Mouse (Mus musculus) adrenal gland, adult 18-20 months (tissue): Measurements from ENCODE around the gene Hist1h4b. TPM values are rescaled to one million over a fixed set of nuclear protein-coding genes. Genes with fewer than 3 reads are reported as not detected.

Experiments
- DNase-seq, 2 experiments: peaks; one replicate each; pipeline ENCODE4 v3.0.0; 2021 to 2022; ENCODE audit warnings: low spot score in 2 of 2
- microRNA-seq, 2 experiments: library from miRNA; unstranded; fragments of <30 nt; microRNA quantifications; one replicate each; pipeline ENCODE4 v1.2.0; 2021; ENCODE audit warnings: borderline number of aligned reads in 2 of 2
- total RNA-seq, 2 experiments: library from RNA; stranded (reverse); gene quantifications; 1 replicate in 1 of 2; 2 replicates in 1 of 2; pipeline ENCODE4 v1.2.3; 2021

Hist1h4b gene
- total RNA-seq, 2 experiments from 2014 or later: 61.2 to 90.4 TPM

GRCm38 (mm10) chr13:23792520-23792919, 35.7 kb downstream of the Hist1h4b start:
- peak; percentile 22 to 40 for DNase-seq

DNA sequence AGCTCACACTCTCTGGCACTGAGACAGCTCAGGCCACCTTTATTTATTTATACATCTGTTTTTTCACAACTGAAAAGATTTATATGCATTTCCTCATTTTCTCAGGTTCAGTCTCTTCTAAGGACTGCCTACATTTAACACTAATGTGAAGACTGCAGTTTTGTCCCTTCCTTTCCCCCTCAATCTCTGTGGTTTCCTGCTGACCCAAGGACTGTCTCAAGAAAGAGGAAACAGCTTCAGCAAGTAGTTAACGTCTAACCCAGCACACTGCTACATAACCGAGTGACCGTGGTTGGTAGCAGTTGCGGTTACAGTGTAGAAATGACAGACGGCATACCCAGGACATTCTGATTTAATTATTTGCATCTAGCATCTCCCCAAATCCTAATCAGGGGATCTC, 42.6 kb downstream of the Hist1h4b start:
- no peak for DNase-seq

- no peak for DNase-seq
Observed at GRCm38 (mm10) chr13:23804532-23804931, 47.7 kb downstream of the Hist1h4b start.

DNA sequence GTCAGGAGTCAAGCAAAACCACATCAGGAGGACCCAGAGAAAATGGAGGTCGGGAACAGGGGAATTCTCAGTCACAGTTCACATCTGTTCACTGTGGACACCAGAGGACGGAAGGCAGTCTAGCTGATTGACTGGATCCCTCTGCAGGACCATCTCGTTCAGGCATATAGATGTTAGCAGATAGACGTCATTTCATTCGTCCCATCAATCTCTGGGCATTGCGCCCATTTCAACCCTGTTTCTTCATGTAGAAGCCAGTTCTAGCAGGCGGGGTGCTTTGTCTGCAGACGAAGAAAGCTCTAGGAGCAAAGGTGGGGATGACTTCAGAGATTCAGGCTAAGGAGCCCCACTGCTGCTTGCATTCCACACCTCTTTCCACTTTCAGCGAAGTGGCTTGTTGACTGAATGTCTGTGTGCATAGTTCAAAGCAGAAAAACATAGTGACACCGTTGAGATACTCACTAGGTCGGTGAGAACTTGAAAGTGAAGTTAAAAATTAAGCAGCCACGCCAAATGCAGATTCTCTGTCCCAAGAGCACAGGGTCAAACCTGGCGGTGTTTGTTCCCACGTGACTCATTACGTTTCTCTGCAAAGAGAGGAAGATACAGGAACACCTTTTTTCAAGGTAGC, 49.7 kb downstream of the Hist1h4b start, which contains the start of gene Slc17a2:
Gene Slc17a2 (plus strand): TSS at position 572 of the 631 bp plus-strand sequence.
- no peak for DNase-seq

Small RNA genes within 50 kb of the gene (microRNA-seq; reads per million reads assigned to microRNA genes)
- gene Gm44314: 0 reads per million in 2 experiments
- 0 reads per million in 2 experiments for gene Gm44484

Other genes with a start within 250 kb of the Hist1h4b start
- 100 to 1,000 TPM; 400 to 445 TPM for gene Hist1h4h, start 226.0 kb upstream of the Hist1h4b start, total RNA-seq
- gene Hist1h2af, start 223.1 kb upstream of the Hist1h4b start, total RNA-seq: 10 to 100 TPM in 1 of 2 experiments, 1 to 10 TPM in 1; 8.5 to 12.6 TPM
- 1 to 10 TPM; 3.8 to 4.7 TPM for gene Hist1h3g, start 221.6 kb upstream of the Hist1h4b start, total RNA-seq
- gene Hist1h2bh, start 213.6 kb upstream of the Hist1h4b start, total RNA-seq: 1 to 10 TPM; 1.8 to 2.2 TPM
- 10 to 100 TPM; 12.6 to 12.7 TPM for gene Hist1h3f, start 213.0 kb upstream of the Hist1h4b start, total RNA-seq
- gene Hist1h4f, start 205.4 kb upstream of the Hist1h4b start, total RNA-seq: 10 to 100 TPM; 32.5 to 41.1 TPM
- 1 to 10 TPM; 1.5 to 1.6 TPM for gene Hist1h1d, start 203.8 kb upstream of the Hist1h4b start, total RNA-seq
- gene Hist1h3e, start 194.6 kb upstream of the Hist1h4b start, total RNA-seq: 10 to 100 TPM; 31.7 to 35.9 TPM
- 1 to 10 TPM; 2.9 to 3.8 TPM for gene Hist1h2ae, start 185.8 kb upstream of the Hist1h4b start, total RNA-seq
- gene Hist1h2bg, start 185.6 kb upstream of the Hist1h4b start, total RNA-seq: 10 to 100 TPM; 54.4 to 56.8 TPM
- 10 to 100 TPM; 15.9 to 21.9 TPM for gene Hist1h2bf, start 182.8 kb upstream of the Hist1h4b start, total RNA-seq
- gene Hist1h2ad, start 182.6 kb upstream of the Hist1h4b start, total RNA-seq: 1 to 10 TPM; 5.6 to 6.1 TPM
- 1 to 10 TPM; 3.2 to 3.9 TPM for gene Hist1h3d, start 181.2 kb upstream of the Hist1h4b start, total RNA-seq
- gene Hist1h4d, start 175.4 kb upstream of the Hist1h4b start, total RNA-seq: 100 to 1,000 TPM; 125 to 153 TPM
- gene Hist1h2be, start 135.9 kb upstream of the Hist1h4b start, total RNA-seq: 10 to 100 TPM in 1 of 2 experiments, 1 to 10 TPM in 1; 9.3 to 13.3 TPM
- 10 to 100 TPM; 33.6 to 39.8 TPM for gene Hist1h1e, start 134.5 kb upstream of the Hist1h4b start, total RNA-seq
- 1 to 10 TPM; 2.0 to 2.2 TPM for gene Hist1h2ac, start 73.1 kb upstream of the Hist1h4b start, total RNA-seq
- gene Hist1h2bc, start 72.8 kb upstream of the Hist1h4b start, total RNA-seq: 100 to 1,000 TPM; 115 to 172 TPM
- not detected for gene Hist1h1t, start 61.2 kb upstream of the Hist1h4b start, total RNA-seq
- 10 to 100 TPM; 79.0 to 94.6 TPM for gene Hist1h4c, start 58.6 kb upstream of the Hist1h4b start, total RNA-seq
- gene Hfe, start 46.2 kb upstream of the Hist1h4b start, total RNA-seq: 10 to 100 TPM; 33.3 to 45.6 TPM
- gene Hist1h1c, start 18.2 kb upstream of the Hist1h4b start, total RNA-seq: 100 to 1,000 TPM; 157 to 187 TPM
- gene Hist1h3c, start 11.4 kb upstream of the Hist1h4b start, total RNA-seq: 1 to 10 TPM; 4.6 to 5.4 TPM
- 10 to 100 TPM; 16.2 to 17.9 TPM for gene Hist1h2bb, start 10.3 kb upstream of the Hist1h4b start, total RNA-seq
- 10 to 100 TPM; 19.4 to 19.5 TPM for gene Hist1h2ab, start 5.9 kb upstream of the Hist1h4b start, total RNA-seq
- gene Hist1h3b, start 4.7 kb upstream of the Hist1h4b start, total RNA-seq: 10 to 100 TPM; 16.4 to 23.4 TPM
- gene Hist1h4a, start 4.2 kb downstream of the Hist1h4b start, total RNA-seq: 10 to 100 TPM; 21.6 to 23.4 TPM
- gene Hist1h3a, start 5.4 kb downstream of the Hist1h4b start, total RNA-seq: 10 to 100 TPM; 18.1 to 28.1 TPM
- 10 to 100 TPM in 1 of 2 experiments, 1 to 10 TPM in 1; 7.1 to 14.2 TPM for gene Hist1h1a, start 6.7 kb downstream of the Hist1h4b start, total RNA-seq
- gene Trim38, start 12.9 kb downstream of the Hist1h4b start, total RNA-seq: not detected
- not detected for gene Slc17a2, start 50.0 kb downstream of the Hist1h4b start, total RNA-seq
- under 1 TPM; 0.16 to 0.86 TPM for gene Slc17a3, start 82.4 kb downstream of the Hist1h4b start, total RNA-seq
- gene Slc17a1, start 110.7 kb downstream of the Hist1h4b start, total RNA-seq: not detected
- gene Slc17a4, start 158.0 kb downstream of the Hist1h4b start, total RNA-seq: under 1 TPM in 1 of 2 experiments, not detected in 1; 0.53 TPM
- gene Hist1h2ba, start 177.1 kb downstream of the Hist1h4b start, total RNA-seq: not detected
- not detected for gene Hist1h2aa, start 177.4 kb downstream of the Hist1h4b start, total RNA-seq
- gene Scgn, start 234.2 kb downstream of the Hist1h4b start, total RNA-seq: 1 to 10 TPM; 2.6 to 3.3 TPM